Mouse (Mus musculus) adrenal gland, adult (tissue): Measurements from ENCODE around the gene D230025D16Rik.

Source experiments
- DNase-seq, 2 experiments: peaks; one replicate each; pipeline ENCODE4 v3.0.0; 2022 to 2023; ENCODE audit warnings: low spot score in 1 of 2; ENCODE audit not compliant: inconsistent age in 2 of 2

D230025D16Rik gene

GRCm38 (mm10) chr8:105268342-105269074 is 43.6 kb downstream of the D230025D16Rik start:
- peak; percentile 49 to 71 for DNase-seq

- no peak for DNase-seq
Measured at GRCm38 (mm10) chr8:105269075-105269458, 44.1 kb downstream of the D230025D16Rik start.

GRCm38 (mm10) chr8:105269461-105269947 is 44.6 kb downstream of the D230025D16Rik start, which contains the start of gene Hsf4:
Gene Hsf4 (plus strand): TSS chr8:105269801.
- DNase-seq, result peak; percentile 82 to 90

- peak in 1 of 2 experiments; percentile 16 for DNase-seq
Measured at GRCm38 (mm10) chr8:105270101-105270915, 45.4 kb downstream of the D230025D16Rik start.

DNA sequence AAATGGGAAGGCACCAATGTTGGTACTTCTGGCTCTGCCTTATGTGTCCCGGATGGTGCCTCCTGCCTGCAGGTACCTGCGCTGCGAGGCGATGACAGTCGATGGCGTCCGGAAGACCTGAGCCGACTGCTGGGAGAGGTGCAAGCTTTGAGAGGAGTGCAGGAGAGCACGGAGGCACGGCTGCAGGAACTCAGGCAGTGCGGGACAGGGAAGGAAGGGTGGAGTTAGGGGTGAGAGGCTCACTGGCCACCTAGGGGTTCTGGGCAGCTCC is 45.9 kb downstream of the D230025D16Rik start:
- DNase-seq, result peak; percentile 15 to 49

- DNase-seq, result peak in 1 of 2 experiments; percentile 16
Measured at GRCm38 (mm10) chr8:105275387-105275786, 50.4 kb downstream of the D230025D16Rik start.

DNA sequence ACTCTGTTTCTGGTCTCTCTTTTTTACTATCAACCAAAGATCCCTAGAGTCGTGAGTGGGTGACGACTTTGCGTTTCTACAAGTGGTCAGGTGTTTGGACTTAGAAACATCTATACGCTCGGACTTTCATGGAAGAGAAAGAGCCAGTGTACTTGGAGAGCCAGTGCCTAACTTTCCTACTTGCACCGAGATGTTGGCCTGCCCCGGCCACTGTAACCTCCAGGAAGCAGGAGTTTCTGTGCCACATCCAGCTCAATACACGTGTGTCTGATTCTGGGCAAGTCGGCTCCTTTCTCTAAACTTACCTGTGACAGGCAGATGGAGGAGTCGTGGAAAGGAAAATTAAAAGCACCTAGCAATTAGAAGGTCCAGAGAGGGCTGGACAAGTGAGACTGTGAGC is 50.9 kb downstream of the D230025D16Rik start, which contains the start of gene Nol3:
Nol3 (plus strand) TSS at position 301 of the 400 bp plus-strand sequence.
- no peak for DNase-seq

DNA sequence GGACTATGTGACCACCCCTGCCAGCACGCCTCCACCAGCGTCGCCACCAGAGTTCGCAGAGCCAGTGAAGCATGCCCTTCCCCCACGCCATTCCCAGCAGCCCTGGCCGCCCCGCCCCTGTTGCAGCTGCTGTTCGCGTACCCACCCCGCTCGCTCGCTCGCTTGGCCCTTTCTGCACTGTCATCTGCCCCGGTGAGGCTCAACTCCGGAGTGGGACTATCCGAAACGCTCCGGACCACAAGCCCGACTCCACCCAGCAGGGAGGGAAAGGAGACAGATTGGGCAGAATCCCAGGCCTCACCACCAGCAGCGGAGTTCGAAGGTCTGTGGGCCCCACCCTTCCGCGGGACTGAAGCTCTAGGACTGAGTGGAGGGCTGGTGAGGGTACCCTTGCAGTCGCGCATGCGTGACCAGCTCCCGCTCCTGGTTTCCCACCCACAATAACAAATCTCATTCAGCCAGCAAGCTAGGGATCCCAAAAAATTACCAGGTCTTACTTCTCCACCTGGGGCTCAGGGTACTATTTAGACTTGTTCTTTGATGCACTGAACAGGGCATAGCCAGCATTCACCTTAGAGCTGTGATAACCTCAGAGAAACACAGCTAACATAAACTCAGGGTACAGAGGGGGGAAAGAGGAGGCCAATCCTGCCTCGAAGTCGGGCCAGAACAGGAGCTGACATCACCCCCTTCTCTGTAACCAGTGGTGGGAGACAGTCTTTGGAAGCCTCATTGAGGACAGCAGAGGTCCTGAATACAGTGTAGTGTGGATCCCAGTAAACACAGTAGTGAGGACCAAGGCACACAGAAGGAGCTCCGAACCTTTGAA is 51.6 kb downstream of the D230025D16Rik start:
- DNase-seq, result peak; percentile 58 to 71

DNA sequence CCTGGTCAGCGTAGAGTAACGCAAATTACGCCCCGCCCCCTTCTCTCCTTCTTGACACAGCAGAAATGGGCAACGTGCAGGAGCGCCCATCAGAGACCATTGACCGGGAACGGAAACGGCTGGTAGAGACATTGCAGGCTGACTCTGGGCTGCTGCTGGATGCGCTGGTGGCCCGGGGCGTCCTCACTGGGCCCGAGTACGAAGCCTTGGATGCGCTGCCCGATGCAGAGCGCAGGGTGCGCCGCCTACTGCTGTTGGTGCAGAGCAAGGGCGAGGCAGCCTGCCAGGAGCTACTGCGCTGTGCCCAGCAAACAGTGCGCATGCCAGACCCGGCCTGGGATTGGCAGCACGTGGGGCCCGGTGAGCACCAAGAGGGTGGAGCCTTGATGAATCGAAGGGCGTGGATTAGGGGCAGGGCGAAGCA is 54.0 kb downstream of the D230025D16Rik start:
- DNase-seq, result peak; percentile 91 to 96

DNA sequence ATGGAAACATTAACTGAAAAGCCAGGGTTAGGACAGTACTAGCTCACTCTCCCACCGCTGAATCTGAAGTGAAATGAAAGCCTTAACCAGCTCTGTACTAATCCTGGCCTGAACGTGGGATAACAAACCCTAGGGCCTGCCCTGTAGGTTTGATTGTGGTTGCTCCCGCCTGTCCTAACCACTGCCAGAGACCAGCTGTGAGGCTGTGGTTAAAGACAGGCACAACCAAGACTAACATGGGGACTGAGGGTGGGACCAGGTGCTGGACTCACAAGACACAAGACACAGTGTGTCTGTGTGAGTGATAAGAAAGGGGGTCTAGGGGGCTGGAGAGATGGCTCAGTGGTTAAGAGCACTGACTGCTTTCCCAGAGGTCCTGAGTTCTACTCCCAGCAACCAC is 55.6 kb downstream of the D230025D16Rik start:
- no peak for DNase-seq

DNA sequence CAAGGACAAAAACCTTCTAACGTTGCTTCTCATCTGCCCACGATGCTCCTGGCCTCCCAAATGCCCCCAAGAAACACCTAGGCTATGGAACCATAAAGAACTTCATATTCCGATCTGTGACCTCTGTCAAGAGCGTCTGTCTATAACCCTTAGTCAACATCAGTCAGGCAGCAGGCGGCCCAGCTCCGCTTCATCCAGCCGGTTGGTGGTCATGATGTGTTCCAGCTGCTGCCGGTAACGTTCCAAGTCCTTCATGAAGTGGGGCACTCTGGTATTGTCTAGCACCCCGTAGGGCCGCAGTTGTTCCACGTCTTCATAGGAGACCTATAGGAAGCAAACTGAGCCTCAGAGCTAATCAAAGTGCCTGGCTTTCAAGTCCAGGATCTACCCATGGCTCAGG is 56.9 kb downstream of the D230025D16Rik start:
- peak in 1 of 2 experiments; percentile 8 for DNase-seq

- no peak for DNase-seq
Measured at GRCm38 (mm10) chr8:105282239-105282638, 57.3 kb downstream of the D230025D16Rik start.

DNA sequence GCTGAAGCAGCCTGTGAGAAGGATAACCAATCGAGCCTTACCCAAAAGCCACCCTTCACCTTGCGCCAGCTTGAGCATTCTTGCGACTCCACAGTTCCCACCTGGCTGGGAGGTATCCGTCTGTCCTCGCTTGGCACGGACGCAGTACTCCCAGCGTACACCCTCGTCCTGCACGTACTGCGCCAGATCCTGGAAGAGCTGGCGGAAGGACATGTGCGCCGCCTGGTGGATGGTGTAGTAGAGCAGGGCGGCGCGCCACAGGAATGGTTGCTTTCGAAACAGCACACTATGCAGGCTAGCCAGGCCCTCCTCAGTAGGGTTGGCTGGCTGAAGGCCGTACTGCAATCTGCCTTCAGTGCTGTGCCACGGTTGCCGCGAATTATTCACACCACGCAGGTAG is 58.1 kb downstream of the D230025D16Rik start:
- DNase-seq, result peak; percentile 67 to 85

DNA sequence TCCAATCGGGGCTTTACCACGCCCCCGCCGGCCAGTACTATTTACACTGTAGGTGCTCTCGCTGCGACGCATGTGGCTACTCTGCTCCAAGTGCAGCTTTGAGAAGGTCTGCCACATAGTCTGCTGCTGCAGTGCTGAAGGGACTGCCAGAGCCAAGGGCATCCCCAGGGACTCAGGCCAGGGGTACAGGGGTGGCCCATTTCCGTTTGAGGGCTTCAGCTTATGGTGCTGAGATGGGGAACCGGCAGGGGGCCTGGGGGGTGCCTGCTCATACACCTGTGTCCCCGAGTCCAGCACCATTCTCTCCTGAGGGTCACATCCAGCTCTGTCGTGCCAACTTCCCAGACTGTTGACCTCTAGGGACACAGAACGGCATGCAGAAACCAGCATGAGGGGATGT is 60.6 kb downstream of the D230025D16Rik start:
- DNase-seq, result peak in 1 of 2 experiments; percentile 11

GRCm38 (mm10) chr8:105286907-105287306 is 62.0 kb downstream of the D230025D16Rik start:
- DNase-seq, result no peak

- DNase-seq, result peak in 1 of 2 experiments; percentile 17
Measured at GRCm38 (mm10) chr8:105288231-105288630, 63.3 kb downstream of the D230025D16Rik start.

GRCm38 (mm10) chr8:105288958-105289732 is 64.2 kb downstream of the D230025D16Rik start:
- peak; percentile 96 to 99 for DNase-seq

GRCm38 (mm10) chr8:105289805-105290460 is 65.0 kb downstream of the D230025D16Rik start, which contains the start of gene 4931428F04Rik:
Gene 4931428F04Rik (minus strand): TSS chr8:105289864.
- DNase-seq, result peak; percentile 76 to 78

DNA sequence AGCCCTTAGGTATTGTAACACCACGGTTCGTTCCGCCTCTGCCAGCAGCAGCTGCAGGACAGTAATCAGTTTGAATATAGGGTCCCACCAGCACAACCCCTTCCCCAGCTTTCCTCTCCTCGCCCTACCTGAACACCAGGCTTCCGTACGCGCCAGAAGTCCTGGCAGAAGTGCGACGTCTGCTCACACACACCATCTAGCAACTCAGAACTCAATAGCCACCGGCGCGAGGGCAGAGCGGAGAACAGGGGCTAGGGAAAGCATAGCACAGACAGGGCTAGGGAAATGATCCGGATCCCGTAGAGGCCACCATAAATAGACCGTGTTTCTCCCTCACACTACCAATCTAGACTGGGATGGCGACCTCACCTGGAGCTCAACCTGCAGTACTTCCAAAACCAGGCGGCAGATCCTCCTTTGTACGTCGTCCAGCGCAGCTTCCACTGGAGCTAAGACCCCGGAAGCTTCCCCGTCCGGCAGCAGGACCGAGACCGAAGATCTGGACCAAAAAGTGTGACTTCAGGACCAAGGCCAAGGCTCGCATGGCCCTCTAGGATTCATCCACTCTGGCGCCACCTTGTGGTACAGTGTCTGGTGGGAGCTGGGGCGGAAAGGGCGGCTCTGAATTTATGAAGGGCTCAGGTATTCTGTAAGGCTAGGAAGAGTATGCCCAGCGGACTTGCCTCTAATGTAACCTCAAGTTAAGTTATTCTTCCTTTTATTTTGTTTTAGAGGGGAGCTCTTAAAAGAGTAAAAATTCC is 65.8 kb downstream of the D230025D16Rik start:
- peak; percentile 87 to 96 for DNase-seq
